Mouse (Mus musculus): ENCODE results near the gene Aup1. TPM values are rescaled to one million over a fixed set of nuclear protein-coding genes. Genes with fewer than 3 reads are reported as not detected.

Aup1 gene
- polyA plus RNA-seq, 1 experiment: 276 TPM

GRCm38 (mm10) chr6:83013444-83013843, 40.9 kb upstream of the Aup1 start:
- Histone ChIP-seq H3K4me1 (ENCODE audit: control insufficient read depth, insufficient read depth, low read length) (no peaks in the 10 kb centered on the region), H3K4me3 (replicated peaks; ENCODE audit: insufficient read depth, low read depth, low read length) (no peak overlapping the region), H3K27ac (ENCODE audit: insufficient read depth, low read length) (no peak overlapping the region), H3K27me3 (ENCODE audit: control insufficient read depth, insufficient read depth, low read length) (no peaks in the 10 kb centered on the region)
- WGBS: 77% methylated on average over 5 of the region's 5 CpGs
- DNase-seq: no peak
- no peak for TF ChIP-seq POLR2A (IDR thresholded peaks at IDR 0.05; ENCODE audit: borderline replicate concordance, insufficient read depth, low read length)
- no peak for TF ChIP-seq CTCF (IDR thresholded peaks at IDR 0.05; ENCODE audit: borderline replicate concordance, insufficient read depth, low read depth, low read length)

- H3K27me3 ChIP-seq (ENCODE audit: control insufficient read depth, insufficient read depth, low read length): no peaks in the 10 kb centered on the region
- H3K4me3 ChIP-seq (replicated peaks; ENCODE audit: insufficient read depth, low read depth, low read length): no peak overlapping the region
- no peaks in the 10 kb centered on the region for H3K4me1 ChIP-seq (ENCODE audit: control insufficient read depth, insufficient read depth, low read length)
- H3K27ac ChIP-seq (ENCODE audit: insufficient read depth, low read length): no peak overlapping the region
- no peak for DNase-seq
- WGBS: 70% methylated on average over 12 of the region's 12 CpGs
- TF ChIP-seq POLR2A (IDR thresholded peaks at IDR 0.05; ENCODE audit: borderline replicate concordance, insufficient read depth, low read length): no peak
- TF ChIP-seq CTCF (IDR thresholded peaks at IDR 0.05; ENCODE audit: borderline replicate concordance, insufficient read depth, low read depth, low read length): no peak
Measured at GRCm38 (mm10) chr6:83014482-83015466, 39.5 kb upstream of the Aup1 start.

GRCm38 (mm10) chr6:83015749-83016148, 38.6 kb upstream of the Aup1 start:
- Histone ChIP-seq H3K4me3 (replicated peaks; ENCODE audit: insufficient read depth, low read depth, low read length) (no peak overlapping the region), H3K27me3 (ENCODE audit: control insufficient read depth, insufficient read depth, low read length) (no peaks in the 10 kb centered on the region), H3K4me1 (ENCODE audit: control insufficient read depth, insufficient read depth, low read length) (no peaks in the 10 kb centered on the region), H3K27ac (ENCODE audit: insufficient read depth, low read length) (no peak overlapping the region)
- TF ChIP-seq POLR2A (IDR thresholded peaks at IDR 0.05; ENCODE audit: borderline replicate concordance, insufficient read depth, low read length): no peak
- TF ChIP-seq CTCF (IDR thresholded peaks at IDR 0.05; ENCODE audit: borderline replicate concordance, insufficient read depth, low read depth, low read length): no peak
- 89% methylated on average over 2 of the region's 2 CpGs for WGBS
- DNase-seq: no peak

- Histone ChIP-seq H3K4me1 (ENCODE audit: control insufficient read depth, insufficient read depth, low read length) (no peaks in the 10 kb centered on the region), H3K4me3 (replicated peaks; ENCODE audit: insufficient read depth, low read depth, low read length) (no peak overlapping the region), H3K27ac (ENCODE audit: insufficient read depth, low read length) (no peak overlapping the region), H3K27me3 (ENCODE audit: control insufficient read depth, insufficient read depth, low read length) (no peaks in the 10 kb centered on the region)
- no peak for DNase-seq
- TF ChIP-seq POLR2A (IDR thresholded peaks at IDR 0.05; ENCODE audit: borderline replicate concordance, insufficient read depth, low read length) (no peak), CTCF (IDR thresholded peaks at IDR 0.05; ENCODE audit: borderline replicate concordance, insufficient read depth, low read depth, low read length) (no peak)
- WGBS: 64% methylated on average over 3 of the region's 3 CpGs
Measured at GRCm38 (mm10) chr6:83017190-83017589, 37.1 kb upstream of the Aup1 start.

GRCm38 (mm10) chr6:83019044-83019443, 35.3 kb upstream of the Aup1 start:
- no peaks in the 10 kb centered on the region for H3K4me1 ChIP-seq (ENCODE audit: control insufficient read depth, insufficient read depth, low read length)
- H3K27me3 ChIP-seq (ENCODE audit: control insufficient read depth, insufficient read depth, low read length): no peaks in the 10 kb centered on the region
- no peak for TF ChIP-seq POLR2A (IDR thresholded peaks at IDR 0.05; ENCODE audit: borderline replicate concordance, insufficient read depth, low read length)
- no peak for TF ChIP-seq CTCF (IDR thresholded peaks at IDR 0.05; ENCODE audit: borderline replicate concordance, insufficient read depth, low read depth, low read length)
- 68% methylated on average over 3 of the region's 3 CpGs for WGBS
- H3K4me3 ChIP-seq (replicated peaks; ENCODE audit: insufficient read depth, low read depth, low read length): no peak overlapping the region
- DNase-seq: no peak
- no peak overlapping the region for H3K27ac ChIP-seq (ENCODE audit: insufficient read depth, low read length)

GRCm38 (mm10) chr6:83020121-83020520, 34.2 kb upstream of the Aup1 start:
- no peaks in the 10 kb centered on the region for H3K27me3 ChIP-seq (ENCODE audit: control insufficient read depth, insufficient read depth, low read length)
- H3K4me3 ChIP-seq (replicated peaks; ENCODE audit: insufficient read depth, low read depth, low read length): no peak overlapping the region
- no peak for DNase-seq
- no peak overlapping the region for H3K27ac ChIP-seq (ENCODE audit: insufficient read depth, low read length)
- no peak for TF ChIP-seq POLR2A (IDR thresholded peaks at IDR 0.05; ENCODE audit: borderline replicate concordance, insufficient read depth, low read length)
- TF ChIP-seq CTCF (IDR thresholded peaks at IDR 0.05; ENCODE audit: borderline replicate concordance, insufficient read depth, low read depth, low read length): no peak
- WGBS: 94% methylated on average over 6 of the region's 6 CpGs
- no peaks in the 10 kb centered on the region for H3K4me1 ChIP-seq (ENCODE audit: control insufficient read depth, insufficient read depth, low read length)

GRCm38 (mm10) chr6:83020836-83021593, 33.3 kb upstream of the Aup1 start:
- TF ChIP-seq CTCF (IDR thresholded peaks at IDR 0.05; ENCODE audit: borderline replicate concordance, insufficient read depth, low read depth, low read length): no peak
- TF ChIP-seq POLR2A (IDR thresholded peaks at IDR 0.05; ENCODE audit: borderline replicate concordance, insufficient read depth, low read length): no peak
- H3K27me3 ChIP-seq (ENCODE audit: control insufficient read depth, insufficient read depth, low read length): no peaks in the 10 kb centered on the region
- WGBS: 80% methylated on average over 4 of the region's 4 CpGs
- no peak overlapping the region for H3K27ac ChIP-seq (ENCODE audit: insufficient read depth, low read length)
- no peak for DNase-seq
- no peaks in the 10 kb centered on the region for H3K4me1 ChIP-seq (ENCODE audit: control insufficient read depth, insufficient read depth, low read length)
- no peak overlapping the region for H3K4me3 ChIP-seq (replicated peaks; ENCODE audit: insufficient read depth, low read depth, low read length)
